In the genomic region with DNA sequence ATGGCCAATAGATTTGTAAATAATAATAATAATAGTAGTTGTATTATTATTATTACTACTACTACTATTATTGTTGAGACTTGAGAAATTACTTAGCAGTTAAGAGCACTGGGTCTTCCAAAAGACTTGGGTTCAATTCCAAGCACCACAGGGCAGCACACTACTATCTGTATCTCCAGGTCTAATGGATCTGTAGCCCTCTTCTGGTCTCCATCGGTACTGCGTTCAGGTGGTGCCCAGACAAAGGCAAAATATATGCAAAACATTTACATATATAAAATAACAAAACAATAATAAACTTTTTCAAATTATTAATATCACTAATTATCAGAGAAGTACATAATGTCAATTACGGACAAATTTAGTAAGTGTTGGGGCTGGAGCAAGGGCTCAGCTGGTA, we compare ENCODE assay signal across 15 mouse cellular contexts.
DNase-seq lines count a peak whose midpoint lies in the region; ATAC-seq and TF ChIP-seq lines count a peak whose summit lies in the region.
"Had no signal": no experiment of that assay in that cellular context is flagged by ENCODE, and none has a peak within 500 bp of the region (broad histone marks: within the 10 kb centered on the region; RNA-seq: fewer than 3 reads in every experiment).

No protein-coding gene starts in this region.

- H3K9ac ChIP-seq in forebrain, postnatal 0 days = no peak overlapping the region
- H3K9ac ChIP-seq in forebrain, embryonic 14.5 days (ENCODE audit: low read length) = no peak overlapping the region
- H3K9ac ChIP-seq: embryonic facial prominence, embryonic 13.5 days had no signal

- ATAC-seq in forebrain, postnatal 0 days = no peak
- no peak for ATAC-seq in forebrain, embryonic 14.5 days
- ATAC-seq in erythroid progenitor cell, adult 5-6 weeks (replicated peaks; ENCODE audit: low FRiP score, poor library complexity, severe bottlenecking) = no peak

- no peaks in the 10 kb centered on the region for H3K27me3 ChIP-seq in forebrain, postnatal 0 days (ENCODE audit: insufficient read depth, low read length)
- H3K27me3 ChIP-seq in forebrain, embryonic 14.5 days (replicated peaks; ENCODE audit: control insufficient read depth, insufficient read depth, low read length) = 0 out of 2 replicates have a peak, but pooled peaks cover 3% of the 10 kb centered on the region
- H3K27me3 ChIP-seq: embryonic facial prominence, embryonic 13.5 days; megakaryocyte, embryonic 14.5 days had no signal

- TF ChIP-seq POLR2A in lung, adult 2 months (IDR thresholded peaks at IDR 0.05; ENCODE audit: borderline replicate concordance, extremely low read depth, low read depth, low read length) = no peak

- H3K4me1 ChIP-seq in forebrain, postnatal 0 days (ENCODE audit: insufficient read depth) = no peaks in the 10 kb centered on the region
- H3K4me1 ChIP-seq in forebrain, embryonic 14.5 days (ENCODE audit: control insufficient read depth, insufficient read depth, low read length) = peaks cover 5% of the 10 kb centered on the region; the same call in 1 of the 2 replicates
- H3K4me1 ChIP-seq in lung, adult 2 months (ENCODE audit: control insufficient read depth, insufficient read depth, low read length) = no peaks in the 10 kb centered on the region
- H3K4me1 ChIP-seq: embryonic facial prominence, embryonic 13.5 days had no signal

- no peak for DNase-seq in forebrain, postnatal 0 days
- no peak for DNase-seq in forebrain, embryonic 14.5 days (ENCODE audit: low spot score)
- no peak for DNase-seq in lung, adult 2 months
- no peak for DNase-seq in lung, postnatal 4 days
- peak; percentile 20 for DNase-seq in T-cell, adult 2 months (ENCODE audit: low spot score)
- peak; percentile 46 for DNase-seq in thymus, postnatal 25 days
- DNase-seq in MN1 (ENCODE audit: low spot score) = no peak
- DNase-seq: adrenal gland, postnatal 14 days; cerebellum, adult 8-10 months; kidney, adult 11 months; left cerebral cortex, postnatal 4 days; right cerebral cortex, postnatal 25 days had no signal

- H3K4me3 ChIP-seq in forebrain, postnatal 0 days (ENCODE audit: low read depth, low read length) = no peak overlapping the region
- H3K4me3 ChIP-seq in forebrain, embryonic 14.5 days (ENCODE audit: low read depth, low read length) = no peak overlapping the region
- H3K4me3 ChIP-seq in lung, adult 2 months (replicated peaks; ENCODE audit: extremely low read depth, low read depth, low read length) = no peak overlapping the region
- H3K4me3 ChIP-seq: embryonic facial prominence, embryonic 13.5 days; megakaryocyte, embryonic 14.5 days had no signal

- H3K9me3 ChIP-seq in forebrain, postnatal 0 days (ENCODE audit: low read length) = no peaks in the 10 kb centered on the region
- H3K9me3 ChIP-seq in forebrain, embryonic 14.5 days (replicated peaks; ENCODE audit: control insufficient read depth, low read length) = no peaks in the 10 kb centered on the region
- H3K9me3 ChIP-seq: embryonic facial prominence, embryonic 13.5 days; megakaryocyte, embryonic 14.5 days had no signal

- WGBS in forebrain, postnatal 0 days = 83% methylated on average over 3 of the region's 3 CpGs
- 84% methylated on average over 3 of the region's 3 CpGs for WGBS in forebrain, embryonic 14.5 days
- WGBS in lung, adult 2 months = 86% methylated on average over 3 of the region's 3 CpGs

- H3K36me3 ChIP-seq in forebrain, postnatal 0 days (ENCODE audit: insufficient read depth) = no peaks in the 10 kb centered on the region
- no peaks in the 10 kb centered on the region for H3K36me3 ChIP-seq in forebrain, embryonic 14.5 days (ENCODE audit: control insufficient read depth, insufficient read depth, low read length)
- H3K36me3 ChIP-seq: embryonic facial prominence, embryonic 13.5 days had no signal

- H3K4me2 ChIP-seq in forebrain, postnatal 0 days (ENCODE audit: low read depth) = no peak overlapping the region
- H3K4me2 ChIP-seq in forebrain, embryonic 14.5 days (ENCODE audit: low read length) = no peak overlapping the region
- H3K4me2 ChIP-seq: embryonic facial prominence, embryonic 13.5 days had no signal

- TF ChIP-seq CTCF in forebrain, postnatal 0 days (IDR thresholded peaks at IDR 0.05; ENCODE audit: low read depth) = 0 out of 2 replicates have a peak, but pooled peaks have one; percentile 13
- peak; percentile 11; the same call in 1 of the 2 replicates for TF ChIP-seq CTCF in lung, adult 2 months (IDR thresholded peaks at IDR 0.05; ENCODE audit: insufficient read depth, low read length)

- H3K27ac ChIP-seq in forebrain, postnatal 0 days (ENCODE audit: low read depth, low read length) = no peak overlapping the region
- no peak overlapping the region for H3K27ac ChIP-seq in forebrain, embryonic 14.5 days (ENCODE audit: low read depth, low read length)
- H3K27ac ChIP-seq: embryonic facial prominence, embryonic 13.5 days had no signal

Comparison
In these comparisons a context has a peak if more than half of its experiments do, and no peak if none do; other contexts are left out.
1. DNase-seq: peak in T-cell, adult 2 months (single experiment) and thymus, postnatal 25 days (single experiment); none in forebrain, postnatal 0 days (single experiment), forebrain, embryonic 14.5 days (single experiment), lung, adult 2 months (single experiment), lung, postnatal 4 days (0 of 2) and MN1 (single experiment).